Mouse (Mus musculus): ENCODE data around the gene Tnfrsf21.

Tnfrsf21 gene

DNA sequence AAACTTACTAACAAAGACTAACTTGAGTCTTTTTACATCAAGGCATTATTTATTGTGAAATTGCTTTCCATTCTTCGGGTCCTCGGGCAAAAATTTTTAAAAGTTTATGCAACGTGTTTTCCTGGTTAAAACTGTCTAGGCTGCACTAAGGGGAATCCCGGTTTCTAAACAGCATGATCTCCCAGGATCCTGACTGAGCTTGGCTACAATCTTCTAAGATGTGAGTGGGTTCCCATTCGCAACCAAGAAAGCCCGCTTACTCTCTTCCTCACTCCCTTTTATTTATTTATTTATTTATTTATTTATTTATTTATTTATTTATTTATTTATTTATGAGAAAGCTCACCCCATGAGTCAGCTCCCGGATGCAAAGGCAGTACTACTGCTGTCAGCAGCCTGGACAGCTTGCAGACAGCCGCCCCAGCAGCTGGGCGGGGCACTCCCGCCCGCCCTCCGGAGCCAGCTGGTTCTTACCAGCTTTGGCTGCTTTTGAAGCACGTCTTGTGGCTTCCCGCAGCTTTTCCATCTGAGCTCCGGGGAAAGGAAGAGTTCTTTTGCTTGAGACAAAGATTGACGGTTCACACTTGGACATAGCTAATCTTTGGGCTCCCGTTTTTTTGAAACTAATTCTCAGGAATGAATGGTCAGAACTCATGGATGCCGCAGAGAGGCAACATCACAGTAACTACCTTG, 60.6 kb downstream of the Tnfrsf21 start:
- peak; percentile 74 to 82 for DNase-seq (ENCODE audit: low spot score in 2 of 2)

DNA sequence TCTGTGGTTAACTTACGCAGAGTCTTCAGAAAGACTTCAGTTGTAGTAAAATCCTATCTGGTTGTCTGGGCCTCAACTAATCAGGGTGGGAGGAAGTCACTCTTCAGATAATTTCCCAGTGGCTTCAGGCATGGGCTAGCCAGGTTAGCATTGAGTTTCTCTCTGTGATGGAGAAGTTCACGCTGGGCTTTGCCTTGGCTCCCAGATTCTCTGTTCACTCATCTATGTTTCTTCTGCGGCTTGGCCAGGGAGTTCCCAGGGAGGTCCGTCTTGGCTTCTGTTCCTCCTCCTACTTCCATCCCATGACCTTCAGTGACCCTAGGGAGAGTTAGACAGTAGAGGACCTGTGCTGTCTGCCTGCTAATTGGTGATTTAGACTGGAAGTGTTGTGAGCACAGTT, 61.2 kb downstream of the Tnfrsf21 start:
- no peak for DNase-seq (ENCODE audit: low spot score in 2 of 2)

DNA sequence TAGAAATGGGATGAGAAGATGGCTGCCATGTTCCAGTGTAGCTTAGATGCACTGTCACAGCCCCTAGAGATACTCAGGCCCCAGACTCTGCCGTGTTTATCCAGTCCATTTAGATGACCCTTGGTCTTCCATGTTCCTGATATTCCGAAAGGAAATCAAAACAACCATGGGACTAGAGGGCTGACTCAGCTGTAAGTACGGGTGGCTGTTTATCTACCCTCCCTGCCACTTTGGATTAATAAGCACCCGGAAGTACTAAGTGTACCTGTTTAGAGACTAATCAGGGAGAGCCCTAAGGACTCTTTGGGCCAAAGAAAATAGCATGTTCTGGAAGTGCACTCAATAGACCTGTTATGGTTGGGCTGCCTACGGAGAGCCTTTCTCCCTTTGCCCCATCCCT, 64.9 kb downstream of the Tnfrsf21 start:
- no peak for DNase-seq (ENCODE audit: low spot score in 2 of 2)

DNA sequence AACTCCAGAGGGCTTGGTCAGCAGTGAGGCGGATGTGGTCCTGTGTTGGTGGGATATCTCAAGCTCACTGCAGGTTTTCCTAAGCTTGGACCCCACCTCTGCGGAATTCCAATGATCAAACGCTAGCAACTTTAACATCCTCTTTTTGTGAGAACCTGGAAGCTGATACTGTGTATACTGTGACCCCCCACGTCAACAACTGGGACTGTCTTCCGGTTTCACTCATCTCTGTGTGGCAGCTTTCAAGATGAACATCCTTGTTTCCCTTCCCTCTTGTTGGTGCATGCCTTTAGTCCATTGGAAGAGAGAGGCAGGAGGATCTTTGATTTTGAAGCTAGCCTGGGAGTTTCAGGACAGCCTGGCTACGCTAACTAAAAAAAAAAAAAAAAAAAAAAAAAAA, 73.1 kb downstream of the Tnfrsf21 start:
- DNase-seq (ENCODE audit: low spot score in 2 of 2) = no peak

DNA sequence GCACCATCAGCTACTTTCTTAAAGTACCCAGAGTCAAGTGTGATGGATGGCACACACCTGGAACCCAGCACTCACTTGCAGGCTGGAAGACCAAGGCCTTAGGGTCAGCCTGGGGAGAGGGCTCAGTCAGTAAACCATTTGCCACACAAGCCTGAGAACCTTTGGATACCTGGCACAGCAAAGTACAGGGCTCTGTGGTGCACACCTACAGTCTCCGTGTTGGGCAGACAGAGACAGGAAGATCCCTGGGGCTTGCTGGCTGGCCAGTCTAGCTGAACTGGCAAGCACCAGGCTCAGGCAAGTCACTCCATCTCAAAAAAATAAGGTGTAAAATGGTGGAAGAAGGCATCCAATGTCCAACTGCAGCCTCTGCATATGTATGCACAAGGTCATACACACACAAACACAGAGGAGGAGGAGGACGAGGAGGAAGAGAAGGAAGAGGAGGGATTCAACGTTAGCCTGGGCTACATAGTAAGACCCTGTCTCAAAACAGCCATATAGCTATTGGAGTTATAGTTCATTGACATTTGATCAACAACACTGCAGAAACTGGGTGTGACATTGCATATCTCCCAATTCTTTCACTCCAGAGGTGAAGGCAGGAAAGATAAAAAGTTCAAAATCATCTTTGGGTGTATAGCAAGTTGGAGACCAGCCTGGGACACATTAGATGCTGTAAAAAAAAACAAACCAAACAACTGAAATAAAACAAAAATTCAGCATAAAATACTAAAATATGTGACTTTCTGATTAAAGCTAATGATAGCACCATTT, 74.8 kb downstream of the Tnfrsf21 start:
- no peak for DNase-seq (ENCODE audit: low spot score in 2 of 2)

DNA sequence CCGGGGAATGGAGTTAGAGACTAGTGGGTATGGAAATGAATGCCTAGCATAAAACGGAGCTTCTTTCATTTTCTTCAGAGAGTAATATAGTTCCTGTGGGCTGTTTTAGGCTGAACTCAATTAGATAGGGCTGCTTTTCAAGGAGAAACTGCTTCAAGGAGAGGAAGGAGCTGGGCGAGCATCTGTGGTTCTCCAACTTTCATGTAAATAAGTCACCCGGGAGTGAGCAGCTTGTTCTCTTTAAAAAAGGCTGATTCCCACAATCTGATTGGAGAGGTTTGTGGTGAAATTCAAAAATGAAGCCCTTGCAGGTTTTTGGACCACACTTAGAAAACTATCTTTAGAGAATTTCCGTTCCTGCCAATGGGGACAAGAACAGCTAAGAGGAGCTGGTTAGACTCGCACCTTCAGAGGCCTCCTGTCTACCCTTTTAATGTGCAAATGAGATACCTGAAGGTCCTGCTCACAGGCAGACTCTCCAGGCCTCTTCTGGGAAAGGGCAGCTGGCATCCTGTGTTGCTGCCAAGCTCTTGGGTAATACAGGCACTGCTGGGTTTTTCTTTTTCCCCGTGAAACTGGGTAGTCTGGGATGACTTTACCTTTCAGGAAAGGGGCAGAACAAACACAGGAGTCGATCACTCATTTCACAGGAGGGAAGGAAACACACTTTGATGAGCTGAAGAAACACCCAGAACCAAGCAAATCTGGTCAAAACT, 76.1 kb downstream of the Tnfrsf21 start:
- no peak for DNase-seq (ENCODE audit: low spot score in 2 of 2)

DNA sequence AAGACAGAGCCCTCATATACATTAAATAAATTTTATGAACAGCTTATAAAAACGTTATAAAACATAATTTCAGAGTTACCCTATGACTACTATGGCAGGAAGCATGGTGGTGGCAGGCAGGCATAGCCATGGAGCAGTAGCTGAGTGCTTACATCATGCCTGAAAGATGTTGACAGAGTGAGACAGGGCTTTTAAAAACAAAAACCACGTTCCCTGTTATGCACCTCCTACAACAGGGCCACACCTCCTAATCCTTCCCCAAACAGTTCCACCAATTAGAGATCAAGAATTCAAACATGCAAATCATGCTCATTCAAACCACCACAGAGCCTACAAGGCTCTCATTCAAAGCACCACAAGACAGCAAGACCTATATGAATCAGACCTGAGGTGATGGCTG, 77.9 kb downstream of the Tnfrsf21 start:
- no peak for DNase-seq (ENCODE audit: low spot score in 2 of 2)

DNA sequence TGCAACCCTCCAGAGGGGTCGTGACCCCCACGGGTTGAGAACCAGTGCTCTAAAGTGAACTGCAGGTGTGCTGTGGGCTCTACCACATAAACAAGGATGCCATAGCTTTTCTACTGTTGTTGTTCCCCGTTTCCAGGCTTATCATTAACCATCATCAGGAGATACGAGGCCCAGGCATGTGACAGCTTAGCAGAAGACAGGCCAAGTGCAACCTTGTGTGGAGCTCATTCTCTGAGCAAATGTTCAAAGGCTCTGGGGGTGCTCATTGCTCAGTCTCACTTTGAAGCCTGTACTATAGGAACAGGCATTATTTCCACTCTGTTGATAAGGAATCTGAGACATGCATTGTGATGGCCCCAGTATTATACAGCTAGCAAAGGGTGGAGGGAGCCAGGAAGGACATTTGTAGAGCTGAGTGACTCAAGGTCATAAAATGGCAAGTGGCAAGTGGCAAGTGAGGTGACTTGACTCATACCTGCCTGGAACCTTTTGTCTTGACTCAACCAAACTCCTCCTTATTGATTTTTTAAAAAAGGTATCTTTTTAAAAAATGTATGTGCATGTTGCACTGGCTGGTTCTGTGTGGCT, 80.8 kb downstream of the Tnfrsf21 start:
- no peak for DNase-seq (ENCODE audit: low spot score in 2 of 2)

DNA sequence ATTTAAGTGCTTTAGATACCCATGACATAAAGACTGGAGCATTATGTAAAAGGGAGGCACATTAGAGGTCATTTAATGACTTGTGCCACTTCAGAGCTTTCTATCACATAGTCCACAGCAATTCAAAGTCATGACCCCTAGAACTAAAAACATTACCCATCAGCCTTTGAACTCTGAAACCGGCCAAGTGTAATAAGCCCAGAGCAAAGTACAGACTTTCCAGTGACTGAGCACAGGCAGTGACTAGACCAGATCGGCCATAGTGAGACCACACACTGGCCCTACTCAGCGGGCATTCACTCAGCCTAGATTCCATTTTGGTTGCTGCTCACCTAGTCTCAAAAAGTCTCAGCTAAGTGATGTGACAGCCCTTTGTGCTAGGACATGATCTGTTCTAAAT, 89.8 kb downstream of the Tnfrsf21 start:
- no peak for DNase-seq (ENCODE audit: low spot score in 2 of 2)

DNA sequence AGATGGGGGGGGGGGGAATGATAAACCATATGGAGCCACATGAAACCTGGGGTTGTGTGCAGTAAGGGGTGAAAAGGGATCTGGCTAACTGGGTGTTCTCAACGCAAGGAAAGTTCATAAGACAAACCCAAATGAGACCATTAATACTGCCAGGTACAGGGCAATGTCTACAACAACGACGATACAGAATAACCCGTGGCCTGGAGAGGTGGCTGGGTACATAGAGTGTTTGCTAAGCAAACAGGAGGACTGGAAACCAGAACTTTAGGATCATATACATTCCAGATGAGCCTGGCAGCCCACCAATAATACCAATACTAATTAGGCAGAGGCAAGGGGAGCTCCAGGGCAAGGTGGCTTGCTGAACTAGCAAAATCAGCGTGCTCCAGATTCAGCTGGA, 91.0 kb downstream of the Tnfrsf21 start:
- DNase-seq (ENCODE audit: low spot score in 2 of 2) = no peak

DNA sequence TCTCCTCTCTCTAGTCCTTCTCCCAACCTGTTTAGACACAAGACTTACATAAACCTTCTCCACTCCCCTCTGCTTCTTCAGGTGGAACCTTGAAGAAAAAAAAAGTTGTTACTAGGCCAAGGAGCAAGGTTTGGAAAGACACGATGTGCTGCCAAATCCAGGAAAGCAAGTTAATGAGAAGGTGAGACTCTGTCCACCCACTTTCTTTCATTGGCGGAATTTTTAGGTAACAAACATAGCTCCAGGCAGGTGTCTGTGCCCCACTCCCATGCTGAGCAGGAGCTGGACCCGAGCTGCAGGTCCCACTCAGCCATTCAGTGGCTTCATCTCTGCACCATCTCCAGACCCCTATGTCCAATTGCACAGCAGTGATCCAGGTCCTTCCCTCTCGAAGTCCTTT, 93.1 kb downstream of the Tnfrsf21 start:
- no peak for DNase-seq (ENCODE audit: low spot score in 2 of 2)

DNA sequence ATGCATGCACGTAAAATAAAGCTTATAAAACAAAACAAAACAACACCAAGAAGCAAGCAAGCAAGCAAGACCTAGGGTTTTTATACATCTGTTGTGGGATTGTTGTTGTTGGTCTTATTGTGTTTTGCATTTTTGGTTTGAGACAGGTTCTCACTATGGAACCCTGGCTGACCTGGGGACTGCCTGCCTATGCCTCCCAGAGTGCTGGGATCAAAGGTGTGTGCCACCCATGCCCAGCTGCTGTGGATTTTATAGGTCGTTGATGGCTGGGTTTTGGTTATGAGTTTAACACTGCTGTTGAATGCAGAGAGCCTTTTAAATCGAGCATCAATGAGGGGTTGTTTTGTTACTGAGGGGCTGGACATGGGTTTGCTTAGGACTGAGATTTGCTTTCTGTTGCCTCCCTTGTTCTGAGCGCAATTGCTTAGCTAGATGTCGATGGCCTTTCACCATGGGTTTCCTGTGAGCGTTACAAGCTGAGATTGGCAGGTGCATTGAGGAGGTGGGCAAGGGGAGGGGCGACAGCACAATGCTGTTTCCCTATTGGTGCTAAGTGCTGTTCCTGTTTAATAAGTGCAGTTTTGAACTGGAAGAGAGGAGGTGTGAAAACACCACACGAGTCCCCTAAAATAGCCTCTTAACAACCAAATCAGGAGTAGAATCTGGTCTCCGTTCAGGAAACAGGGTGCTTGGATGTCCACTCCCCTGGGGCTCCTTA, 94.0 kb downstream of the Tnfrsf21 start:
- DNase-seq (ENCODE audit: low spot score in 2 of 2) = no peak

DNA sequence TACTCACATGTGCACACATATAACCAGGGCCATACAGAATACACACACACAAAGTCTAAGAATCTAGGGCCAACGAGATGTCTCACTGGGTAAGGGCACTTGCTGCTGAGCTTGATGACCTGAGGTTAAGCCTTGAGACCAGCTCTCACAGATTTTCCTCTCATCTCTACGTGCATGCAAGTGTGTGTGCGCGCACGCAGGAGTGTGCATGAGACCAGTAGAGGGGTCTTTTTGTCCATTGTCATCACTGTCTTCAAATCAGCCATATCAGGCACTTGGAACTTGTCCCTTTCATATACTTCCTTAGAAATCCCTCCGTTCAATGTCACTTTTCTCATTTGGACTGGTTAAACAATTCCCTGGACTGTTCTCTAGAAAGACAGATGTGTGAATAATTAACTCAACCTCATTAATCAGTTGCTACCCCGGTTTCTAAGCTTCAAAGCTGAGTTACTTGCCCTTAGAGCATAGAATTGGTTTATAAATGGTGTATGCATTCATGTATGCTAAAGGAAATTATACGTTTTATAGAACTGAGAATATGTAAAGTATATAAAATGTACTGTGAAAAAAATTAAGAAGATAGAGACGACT, 97.1 kb downstream of the Tnfrsf21 start:
- no peak for DNase-seq (ENCODE audit: low spot score in 2 of 2)

DNA sequence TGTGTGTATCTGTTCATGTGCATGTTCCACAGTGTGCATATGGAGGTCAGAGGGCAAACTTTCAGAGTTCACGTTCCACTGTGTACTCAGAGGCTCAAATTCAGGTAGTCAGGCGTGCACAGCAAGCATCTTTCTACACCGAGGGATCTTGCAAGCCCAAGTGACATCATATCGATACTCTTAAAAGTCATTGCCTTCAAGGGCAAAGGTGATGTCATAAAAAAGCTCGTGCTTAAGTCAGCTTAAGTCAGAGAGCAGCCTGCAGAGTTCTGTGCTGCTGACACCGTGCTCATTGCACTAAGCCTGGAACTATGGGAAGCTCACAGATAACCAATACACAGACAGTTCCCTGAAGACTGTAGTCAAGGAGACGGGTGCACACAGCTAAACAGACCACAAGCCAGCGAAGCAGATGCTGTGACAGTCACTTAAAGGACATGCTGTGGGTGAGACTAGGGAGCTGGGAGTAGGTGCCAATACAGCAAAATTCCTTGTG, 97.8 kb downstream of the Tnfrsf21 start:
- peak; percentile 50 to 66 for DNase-seq (ENCODE audit: low spot score in 2 of 2)

DNA sequence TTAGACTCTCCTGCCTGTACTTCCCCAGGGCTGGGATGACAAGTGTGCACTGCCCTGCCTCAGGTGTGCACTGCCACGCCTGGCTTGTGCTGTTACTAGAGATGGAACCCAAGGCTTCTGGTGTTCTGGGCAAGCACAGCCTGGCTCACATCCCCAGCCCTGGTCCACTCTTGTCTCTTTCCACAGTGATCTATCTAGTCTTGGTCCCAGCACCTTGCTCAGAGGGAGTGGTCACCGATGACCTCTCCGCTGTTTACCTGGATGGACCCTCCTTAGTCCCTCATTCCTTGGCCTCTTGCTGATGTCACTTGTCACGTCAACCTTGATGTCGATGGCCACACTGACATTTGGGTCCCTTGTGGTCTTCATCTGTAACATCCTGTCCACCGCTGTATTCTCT, 98.6 kb downstream of the Tnfrsf21 start:
- no peak for DNase-seq (ENCODE audit: low spot score in 2 of 2)

DNA sequence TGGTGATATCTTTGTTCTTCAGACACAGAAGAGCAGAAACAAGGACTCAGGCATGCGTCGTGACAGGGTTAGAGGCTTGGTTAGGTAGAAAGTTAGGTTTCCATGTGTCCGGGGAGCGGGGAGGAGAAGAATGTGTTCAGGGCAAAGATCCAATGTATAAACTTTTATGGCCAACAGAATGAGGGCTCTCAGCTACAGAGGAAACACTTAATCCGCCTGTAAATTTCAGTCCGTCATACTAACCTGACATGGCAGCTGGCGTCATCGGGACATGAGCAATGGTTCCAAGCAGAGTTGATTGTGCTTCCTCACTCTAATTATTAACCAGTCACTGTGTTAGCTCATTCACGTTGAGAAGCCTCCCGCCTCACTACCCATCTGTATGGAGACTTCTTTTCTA, 100.4 kb downstream of the Tnfrsf21 start:
- DNase-seq (ENCODE audit: low spot score in 2 of 2) = no peak

DNA sequence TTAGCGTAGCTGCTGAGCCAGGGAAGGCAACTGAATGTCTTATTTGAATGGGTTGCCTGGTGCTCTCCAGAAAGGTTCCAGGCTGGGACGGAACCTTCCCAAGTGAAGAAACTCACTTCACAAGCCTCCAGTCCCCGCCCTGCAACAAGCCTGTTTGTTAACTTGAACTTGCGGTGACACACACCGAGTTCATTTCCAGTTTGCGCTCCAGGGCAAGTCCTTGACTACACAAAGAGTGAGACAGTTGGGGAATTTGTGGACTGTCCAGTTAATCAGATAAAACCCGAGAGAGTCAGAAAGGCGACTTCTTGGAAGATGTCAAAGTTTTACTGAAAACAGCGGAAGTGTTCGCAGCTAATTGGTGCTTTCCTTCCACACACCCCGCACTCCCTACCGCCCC, 103.1 kb downstream of the Tnfrsf21 start:
- DNase-seq (ENCODE audit: low spot score in 2 of 2) = no peak

DNA sequence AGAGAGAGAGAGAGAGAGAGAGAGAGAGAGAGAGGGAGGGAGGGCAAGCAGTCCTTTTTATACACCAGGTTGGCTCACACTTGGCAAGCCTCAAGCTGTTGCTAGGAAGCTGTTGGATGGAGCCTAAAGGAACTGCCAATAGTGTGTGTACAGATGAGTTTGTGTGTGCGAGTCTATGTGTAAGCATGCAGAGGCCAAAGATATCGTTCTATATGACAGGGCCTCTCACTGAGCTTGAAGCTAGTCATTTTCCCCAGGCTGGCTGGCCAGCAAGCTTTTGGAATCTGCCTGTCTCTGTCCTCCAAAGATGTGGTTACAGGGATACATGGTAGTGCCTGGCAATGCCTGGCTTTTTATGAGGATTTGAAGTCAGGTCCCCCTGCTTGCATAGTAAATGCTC, 104.7 kb downstream of the Tnfrsf21 start:
- DNase-seq (ENCODE audit: low spot score in 2 of 2) = peak; percentile 10 to 14

DNA sequence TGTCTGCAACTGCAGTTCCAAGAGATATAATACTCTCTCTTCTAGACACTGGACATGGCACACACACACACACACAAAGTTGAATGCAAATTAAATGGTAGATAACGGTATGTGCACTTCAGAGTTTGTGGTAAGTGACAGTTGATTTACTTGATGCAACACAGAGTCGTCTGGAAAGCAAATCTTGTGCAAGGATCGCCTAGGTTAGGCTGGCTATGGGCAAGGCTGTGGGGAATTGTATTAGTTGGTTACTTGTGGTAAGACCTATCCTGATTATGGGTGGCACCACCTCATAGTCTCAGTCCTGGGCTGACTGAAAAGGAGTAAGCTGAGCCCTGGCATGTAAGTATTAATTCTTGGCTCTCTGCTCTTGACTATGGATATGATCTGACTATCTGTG, 112.0 kb downstream of the Tnfrsf21 start:
- no peak for DNase-seq (ENCODE audit: low spot score in 2 of 2)

DNA sequence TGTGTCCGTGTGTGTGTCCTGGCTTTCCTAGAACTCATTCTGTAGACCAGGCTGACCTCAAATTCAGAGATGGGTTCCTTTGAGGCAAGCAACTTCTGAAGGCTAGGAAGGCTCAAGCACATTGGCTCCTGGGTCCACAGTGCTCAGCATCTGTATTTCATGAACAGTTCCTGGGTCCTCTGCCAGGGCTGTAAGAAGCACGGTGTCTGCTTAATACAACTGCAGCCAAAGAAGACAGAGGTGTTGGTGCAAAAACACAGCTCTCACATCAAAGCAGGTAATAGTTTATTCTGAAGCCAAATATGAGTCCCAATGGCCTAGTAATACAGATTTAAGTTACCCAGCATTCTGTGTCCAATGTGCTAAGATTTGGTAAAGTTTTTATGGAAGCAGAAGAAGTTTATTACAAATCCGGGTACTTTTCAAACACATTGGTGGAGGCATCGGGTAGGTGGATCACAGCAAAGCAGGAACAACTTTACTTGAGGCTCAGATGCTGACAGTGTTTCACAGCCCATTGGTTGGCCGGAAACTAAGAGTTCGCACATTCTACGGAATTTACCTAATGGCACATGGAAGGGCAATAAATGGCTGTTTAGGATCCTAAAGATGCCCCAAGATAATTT, 112.7 kb downstream of the Tnfrsf21 start:
- DNase-seq (ENCODE audit: low spot score in 2 of 2) = no peak
